Mouse (Mus musculus) E14TG2a.4 (cell line): Measurements from ENCODE around the gene Tbc1d14.

ENCODE experiments used
- H3K27me3 ChIP-seq: 2 replicates; pipeline ENCODE4 v1.6.1; 2014; ENCODE audit warnings: low read length, control low read depth; ENCODE audit not compliant: insufficient read depth
- H3K36me3 ChIP-seq: 2 replicates; pipeline ENCODE4 v1.6.1; 2014; ENCODE audit warnings: low read length, control low read depth; ENCODE audit not compliant: insufficient read depth
- H3K4me1 ChIP-seq: replicated peaks from 2 replicates; pipeline ENCODE4 v1.6.1; 2014; ENCODE audit warnings: low read depth, low read length, control low read depth
- H3K4me3 ChIP-seq: replicated peaks from 2 replicates; pipeline ENCODE4 v1.5.1; 2014; ENCODE audit warnings: mild to moderate bottlenecking, low read length
- H3K9me3 ChIP-seq: 2 replicates; pipeline ENCODE4 v1.6.1; 2014; ENCODE audit warnings: low read length, control low read depth
- CTCF ChIP-seq: conservative IDR thresholded peaks from 2 replicates; pipeline ENCODE4 v1.5.1; 2014; ENCODE audit warnings: low read length
- NANOG ChIP-seq: IDR thresholded peaks from 2 replicates; pipeline ENCODE4 v1.6.1; 2014; ENCODE audit warnings: borderline replicate concordance, low read length, mixed read lengths
- POU5F1 ChIP-seq: IDR thresholded peaks from 2 replicates; pipeline ENCODE4 v1.6.1; 2014; ENCODE audit warnings: low read length, borderline replicate concordance

The Tbc1d14 gene

GRCm38 (mm10) chr5:36505643-36506042 is 87.4 kb downstream of the Tbc1d14 start:
- no peak for TF ChIP-seq POU5F1
- TF ChIP-seq CTCF: no peak
- no peak for TF ChIP-seq NANOG

GRCm38 (mm10) chr5:36505235-36505634 is 87.8 kb downstream of the Tbc1d14 start:
- TF ChIP-seq CTCF: no peak
- TF ChIP-seq POU5F1: no peak
- TF ChIP-seq NANOG: no peak
- Histone ChIP-seq H3K4me3 (no peak overlapping the region), H3K36me3 (peaks cover 99% of the 10 kb centered on the region), H3K4me1 (peaks cover 11% of the 10 kb centered on the region), H3K9me3 (no peaks in the 10 kb centered on the region), H3K27me3 (no peaks in the 10 kb centered on the region)

More at GRCm38 (mm10) chr5:36505643-36506042, 87.4 kb downstream of the Tbc1d14 start:
- Histone ChIP-seq H3K36me3 (peaks cover 99% of the 10 kb centered on the region), H3K27me3 (no peaks in the 10 kb centered on the region), H3K4me1 (peaks cover 11% of the 10 kb centered on the region), H3K4me3 (no peak overlapping the region), H3K9me3 (no peaks in the 10 kb centered on the region)

GRCm38 (mm10) chr5:36494709-36495108 is 98.4 kb downstream of the Tbc1d14 start:
- TF ChIP-seq NANOG: no peak
- TF ChIP-seq POU5F1: no peak
- TF ChIP-seq CTCF: no peak

GRCm38 (mm10) chr5:36493919-36494318 is 99.2 kb downstream of the Tbc1d14 start:
- Histone ChIP-seq H3K27me3 (no peaks in the 10 kb centered on the region), H3K9me3 (no peaks in the 10 kb centered on the region), H3K36me3 (peaks cover 70% of the 10 kb centered on the region), H3K4me3 (no peak overlapping the region), H3K4me1 (0 out of 2 replicates have a peak, but pooled peaks cover 8% of the 10 kb centered on the region)
- TF ChIP-seq NANOG: no peak
- TF ChIP-seq POU5F1: no peak

More at GRCm38 (mm10) chr5:36494709-36495108, 98.4 kb downstream of the Tbc1d14 start:
- no peak overlapping the region for H3K4me3 ChIP-seq
- H3K27me3 ChIP-seq: no peaks in the 10 kb centered on the region
- 0 out of 2 replicates have a peak, but pooled peaks cover 3% of the 10 kb centered on the region for H3K4me1 ChIP-seq
- peaks cover 75% of the 10 kb centered on the region for H3K36me3 ChIP-seq
- H3K9me3 ChIP-seq: no peaks in the 10 kb centered on the region

- no peak for TF ChIP-seq POU5F1
- TF ChIP-seq NANOG: no peak
- no peak for TF ChIP-seq CTCF
- peaks cover 22% of the 10 kb centered on the region for H3K4me1 ChIP-seq
These were observed 103.9 kb downstream of the Tbc1d14 start for GRCm38 (mm10) chr5:36489225-36489624.

GRCm38 (mm10) chr5:36485306-36485705 is 107.8 kb downstream of the Tbc1d14 start:
- Histone ChIP-seq H3K4me3 (peak overlapping the region; percentile 88), H3K27me3 (peaks cover 27% of the 10 kb centered on the region), H3K9me3 (no peaks in the 10 kb centered on the region), H3K36me3 (peaks cover 15% of the 10 kb centered on the region), H3K4me1 (peaks cover 36% of the 10 kb centered on the region)
- TF ChIP-seq NANOG (no peak), POU5F1 (no peak), CTCF (no peak)

More at GRCm38 (mm10) chr5:36489225-36489624, 103.9 kb downstream of the Tbc1d14 start:
- peaks cover 27% of the 10 kb centered on the region for H3K27me3 ChIP-seq
- H3K36me3 ChIP-seq: peaks cover 36% of the 10 kb centered on the region
- H3K9me3 ChIP-seq: no peaks in the 10 kb centered on the region
- no peak overlapping the region for H3K4me3 ChIP-seq

- no peaks in the 10 kb centered on the region for H3K9me3 ChIP-seq
- H3K36me3 ChIP-seq: peaks cover 15% of the 10 kb centered on the region
- H3K4me3 ChIP-seq: peak within 1 kb of the TSS; percentile 97
- peaks cover 44% of the 10 kb centered on the region for H3K4me1 ChIP-seq
- no peak for TF ChIP-seq NANOG
- TF ChIP-seq CTCF: no peak
- no peak for TF ChIP-seq POU5F1
- peaks cover 27% of the 10 kb centered on the region for H3K27me3 ChIP-seq
These were observed 108.7 kb downstream of the Tbc1d14 start, which contains the start of the genes Tada2b and Ccdc96 for GRCm38 (mm10) chr5:36484171-36484990. Gene Tada2b (minus strand): TSS chr5:36484285. Gene Ccdc96 (plus strand): TSS chr5:36484588.

- H3K36me3 ChIP-seq: peaks cover 19% of the 10 kb centered on the region
- TF ChIP-seq POU5F1 (no peak), NANOG (no peak), CTCF (no peak)
- peak overlapping the region; percentile 97 for H3K4me3 ChIP-seq
- no peaks in the 10 kb centered on the region for H3K9me3 ChIP-seq
- H3K27me3 ChIP-seq: peaks cover 27% of the 10 kb centered on the region
- peaks cover 45% of the 10 kb centered on the region for H3K4me1 ChIP-seq
These were observed 109.6 kb downstream of the Tbc1d14 start for GRCm38 (mm10) chr5:36483203-36484101.
